Mouse (Mus musculus) adrenal gland, postnatal 4 days (tissue): ENCODE results near the gene Mical1. TPM values are rescaled to one million over a fixed set of nuclear protein-coding genes. Genes with fewer than 3 reads are reported as not detected.

Source experiments
- DNase-seq, 2 experiments: peaks; one replicate each; pipeline ENCODE4 v3.0.0; 2021 to 2022; ENCODE audit warnings: low spot score in 2 of 2, mixed read lengths in 2 of 2
- total RNA-seq, 2 experiments: library from RNA; stranded (reverse); gene quantifications; 2 replicates each; pipeline ENCODE4 v1.2.3; 2021

Mical1 gene
- total RNA-seq, 2 experiments from 2014 or later, result 28.5 to 29.6 TPM

DNA sequence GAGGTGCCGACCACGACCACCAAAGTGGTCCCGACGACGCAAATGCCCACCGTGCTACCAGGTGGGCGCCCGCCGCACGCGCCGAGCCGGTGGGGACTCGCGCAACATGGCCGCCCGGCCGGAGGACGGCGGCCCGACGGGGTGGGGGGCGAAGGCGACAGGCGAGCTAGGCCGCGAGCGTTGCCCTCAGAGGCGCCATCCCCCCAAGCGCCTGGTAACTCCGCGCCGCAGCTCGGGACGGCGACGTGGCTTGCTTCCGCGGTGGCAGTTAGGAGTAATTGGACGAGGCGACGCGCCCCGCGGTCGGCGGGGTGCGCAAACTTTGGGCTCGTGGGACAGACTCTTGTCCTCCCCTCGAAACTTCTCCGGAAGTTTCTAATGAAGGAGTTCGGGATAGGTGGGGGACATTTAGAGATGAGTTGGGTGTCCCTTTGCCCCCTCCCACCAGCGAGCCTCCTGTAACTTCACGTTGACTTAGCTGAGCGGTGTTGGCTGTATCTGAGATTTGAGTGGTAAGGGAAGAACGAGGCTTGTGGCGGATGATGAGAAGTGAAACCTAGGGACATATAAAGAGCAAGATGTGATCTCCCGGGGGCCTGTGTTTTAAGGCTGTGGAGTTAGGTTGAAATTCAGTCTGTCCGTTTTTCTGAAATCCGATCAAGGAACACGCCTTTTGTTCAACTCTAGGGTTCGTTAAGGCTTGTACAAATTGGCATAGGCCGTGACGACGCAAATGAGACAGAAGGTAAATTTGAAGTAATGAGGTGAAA, 43.7 kb downstream of the Mical1 start:
- peak in 1 of 2 experiments; percentile 37 for DNase-seq

DNA sequence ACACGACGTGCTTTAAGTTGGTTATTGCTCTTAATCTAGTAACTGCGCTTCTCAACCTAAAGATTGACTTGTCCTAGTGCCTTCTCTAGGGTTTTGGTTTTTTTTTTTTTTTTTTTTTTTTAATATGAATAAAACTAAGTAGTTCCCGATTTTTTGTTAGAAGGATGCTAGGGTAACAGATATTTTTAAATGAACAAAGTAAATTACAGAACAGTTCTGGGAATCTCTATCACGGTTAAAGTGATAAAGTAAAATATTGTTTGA, 44.2 kb downstream of the Mical1 start:
- DNase-seq, result no peak

DNA sequence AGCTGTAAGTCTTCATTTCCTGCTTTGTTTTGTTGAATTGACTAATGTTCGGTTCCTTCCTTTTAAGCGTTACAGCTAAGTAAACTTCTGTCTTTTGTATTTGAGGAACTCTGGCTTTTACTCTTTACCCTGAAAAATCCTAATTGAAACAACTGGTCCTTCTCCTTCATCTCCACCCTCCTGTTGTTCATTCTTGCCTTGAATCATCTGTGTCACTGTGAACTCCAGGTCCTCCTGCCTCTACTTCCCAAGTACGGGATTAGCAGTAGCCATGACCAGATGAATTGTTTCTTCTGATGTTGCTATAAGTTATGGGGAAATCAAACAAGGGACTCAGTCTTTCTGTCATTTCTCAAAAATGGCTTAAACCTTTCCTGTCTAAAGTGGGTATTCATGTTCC, 47.3 kb downstream of the Mical1 start:
- DNase-seq, result no peak

DNA sequence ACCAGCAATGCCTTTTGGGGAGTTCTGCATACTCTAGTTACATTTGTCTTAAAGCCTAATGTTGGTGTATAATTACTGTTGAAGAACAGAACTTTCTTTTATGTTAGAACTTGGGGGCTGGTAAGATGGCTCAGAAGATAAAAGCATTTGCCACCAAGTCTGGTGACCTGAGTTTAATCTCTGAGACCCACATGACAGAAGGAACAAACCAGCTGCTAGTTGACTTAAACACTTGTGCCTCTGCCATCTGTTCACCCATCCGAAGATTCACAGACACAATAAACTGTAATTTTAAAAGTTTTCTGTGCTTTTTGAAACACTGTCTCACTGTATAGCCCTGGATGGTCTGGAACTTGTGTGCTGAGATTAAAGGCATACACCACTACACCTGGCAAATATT, 49.6 kb downstream of the Mical1 start:
- DNase-seq, result no peak

DNA sequence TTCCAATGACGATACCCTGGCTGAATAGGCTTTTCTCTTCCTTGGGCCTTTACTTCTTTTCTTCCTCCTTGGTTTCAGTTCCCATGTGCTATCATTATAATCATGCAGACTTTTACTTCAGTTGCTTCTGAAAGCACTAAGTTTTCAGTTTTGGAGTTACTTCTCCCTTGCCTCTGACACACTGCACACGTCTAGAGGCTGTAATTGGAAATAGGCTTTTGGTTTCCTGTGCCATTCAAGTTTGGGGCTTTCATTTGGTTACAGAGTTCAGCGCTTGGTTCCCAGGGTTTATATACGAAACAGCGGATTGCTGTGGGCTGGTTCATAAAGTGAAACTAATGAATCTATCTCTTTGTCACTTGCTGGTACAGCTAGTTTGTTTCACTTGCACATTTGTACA, 53.9 kb downstream of the Mical1 start:
- no peak for DNase-seq

DNA sequence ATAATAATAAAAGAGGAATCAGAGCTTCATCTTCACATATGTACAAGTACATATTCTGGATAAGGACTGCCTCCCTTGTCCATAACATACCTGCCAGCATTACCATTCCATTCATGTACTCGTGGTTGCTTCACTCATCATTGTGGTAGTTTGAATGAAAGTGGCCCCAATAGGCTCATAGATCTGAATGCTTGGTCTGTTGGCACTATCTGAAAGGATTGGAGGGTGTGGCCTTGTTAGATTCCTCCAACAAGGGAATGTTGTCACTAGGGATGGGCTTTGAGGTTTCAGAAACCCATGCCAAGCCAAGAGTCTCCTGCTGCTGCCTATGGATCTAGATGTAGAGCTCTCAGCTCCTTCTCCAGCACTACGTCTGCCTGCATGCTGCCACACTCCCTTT, 59.9 kb downstream of the Mical1 start:
- DNase-seq, result no peak

Other genes starting within 250 kb of the Mical1 start
- gene Fig4, start 173.1 kb upstream of the Mical1 start, total RNA-seq, result 10 to 100 TPM; 18.0 to 19.5 TPM
- under 1 TPM; 0.06 to 0.08 TPM for gene Ak9, start 172.3 kb upstream of the Mical1 start, total RNA-seq
- 10 to 100 TPM; 24.5 to 28.0 TPM for gene Zbtb24, start 25.9 kb upstream of the Mical1 start, total RNA-seq
- 10 to 100 TPM; 44.0 to 45.6 TPM for gene Smpd2, start 14.1 kb downstream of the Mical1 start, total RNA-seq
- 1 to 10 TPM; 2.1 to 2.2 TPM for gene Ppil6, start 14.1 kb downstream of the Mical1 start, total RNA-seq
- 100 to 1,000 TPM; 195 to 202 TPM for gene Cd164, start 43.1 kb downstream of the Mical1 start, total RNA-seq
- under 1 TPM; 0.31 to 0.76 TPM for gene Ccdc162, start 240.3 kb downstream of the Mical1 start, total RNA-seq